Mouse (Mus musculus) left cerebral cortex, adult 18-20 months (tissue): ENCODE measurements around the gene Hba-x. TPM values are rescaled to one million over a fixed set of nuclear protein-coding genes. Genes with fewer than 3 reads are reported as not detected.
"Not testable (repeated sequence)": the region's sequence is repeated elsewhere in the genome, so short reads cannot be mapped to it uniquely, and the experiment has no call there.

Source experiments
- DNase-seq, 2 experiments: peaks; one replicate each; pipeline ENCODE4 v3.0.0; 2021 to 2022; ENCODE audit warnings: low spot score in 2 of 2, mixed read lengths in 1 of 2
- total RNA-seq, 2 experiments: library from RNA; stranded (reverse); gene quantifications; 2 replicates each; pipeline ENCODE4 v1.2.3; 2021

The Hba-x gene
- total RNA-seq, 2 experiments from 2014 or later: not detected

- DNase-seq: no peak
These were observed 9.0 kb downstream of the Hba-x start for GRCm38 (mm10) chr11:32285031-32285775.

- DNase-seq: not testable (repeated sequence)
These were observed 9.7 kb downstream of the Hba-x start for GRCm38 (mm10) chr11:32285887-32286286.

GRCm38 (mm10) chr11:32286695-32287492, 10.7 kb downstream of the Hba-x start, which contains the start of gene Hbq1b:
Gene Hbq1b (plus strand): TSS chr11:32286965.
- peak; percentile 78 to 79 for DNase-seq

DNA sequence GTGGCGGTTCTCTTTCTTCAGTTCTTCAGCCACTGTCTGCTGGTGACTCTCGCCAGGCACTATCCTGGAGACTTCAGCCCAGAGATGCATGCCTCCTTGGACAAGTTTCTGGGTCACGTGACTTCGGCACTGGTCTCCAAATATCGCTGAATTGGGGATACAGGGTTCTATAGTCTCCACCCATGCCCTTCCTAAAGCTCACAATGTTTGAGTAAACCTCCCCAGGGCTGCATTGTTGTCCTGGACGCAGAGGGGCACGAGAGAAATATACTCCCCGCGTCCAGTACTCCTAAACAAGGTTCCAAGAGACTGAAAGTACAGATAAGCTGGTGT, 11.3 kb downstream of the Hba-x start:
- no peak for DNase-seq

DNA sequence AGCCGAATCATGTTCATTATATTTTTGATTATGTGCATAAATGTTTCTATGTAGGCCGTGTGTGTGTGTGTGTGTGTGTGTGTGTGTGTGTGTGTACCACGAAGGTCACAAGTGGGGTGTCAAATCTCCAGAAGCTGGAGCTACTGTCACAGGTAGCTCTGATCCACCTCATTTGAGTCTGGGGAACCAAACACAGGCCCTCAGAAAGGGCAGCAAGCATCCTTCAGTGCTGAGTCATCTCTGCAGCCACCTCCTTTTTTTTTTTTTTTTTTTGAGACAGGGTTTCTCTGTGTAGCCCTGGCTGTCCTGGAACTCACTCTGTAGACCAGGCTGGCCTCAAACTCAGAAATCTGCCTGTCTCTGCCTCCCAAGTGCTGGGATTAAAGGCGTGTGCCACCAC, 16.6 kb downstream of the Hba-x start:
- not testable (repeated sequence) for DNase-seq

- DNase-seq: not testable (repeated sequence)
These were observed 17.3 kb downstream of the Hba-x start for GRCm38 (mm10) chr11:32293479-32293878.

DNA sequence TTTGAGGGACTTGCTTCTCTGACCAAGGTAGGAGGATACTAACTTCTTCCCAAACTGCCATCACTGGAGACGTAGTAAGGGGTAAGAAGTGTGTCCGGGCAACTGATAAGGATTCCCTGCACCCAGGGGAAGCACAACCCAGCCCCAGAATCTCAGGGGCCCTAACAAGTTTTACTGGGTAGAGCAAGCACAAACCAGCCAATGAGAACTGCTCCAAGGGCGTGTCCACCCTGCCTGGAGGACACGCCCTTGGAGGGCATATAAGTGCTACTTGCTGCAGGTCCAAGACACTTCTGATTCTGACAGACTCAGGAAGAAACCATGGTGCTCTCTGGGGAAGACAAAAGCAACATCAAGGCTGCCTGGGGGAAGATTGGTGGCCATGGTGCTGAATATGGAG, 20.0 kb downstream of the Hba-x start, which contains the start of gene Hba-a2:
TSS of gene Hba-a2 (plus strand) at position 287 of the 400 bp plus-strand sequence.
- DNase-seq: not testable (repeated sequence)

DNA sequence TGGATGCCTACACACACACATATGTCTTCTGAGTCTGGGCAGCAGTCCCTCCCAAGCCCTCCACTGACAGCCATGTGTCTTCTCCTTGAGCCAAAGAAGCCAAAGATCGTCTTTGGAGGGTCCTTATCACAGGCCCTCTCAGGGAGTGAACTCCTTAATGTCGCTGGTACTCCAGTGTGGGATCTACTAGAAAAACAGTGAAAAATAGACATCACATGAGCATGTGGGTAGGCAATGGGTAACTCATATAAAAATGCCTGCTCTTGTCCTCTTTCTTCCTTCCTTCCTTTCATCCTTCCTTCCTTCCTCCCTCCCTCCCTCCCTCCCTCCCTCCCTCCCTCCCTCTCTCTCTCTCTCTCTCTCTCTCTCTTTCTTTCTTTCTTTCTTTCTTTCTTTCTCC, 21.2 kb downstream of the Hba-x start:
- not testable (repeated sequence) for DNase-seq

- no peak for DNase-seq
These were observed 21.8 kb downstream of the Hba-x start for GRCm38 (mm10) chr11:32297866-32298531.

GRCm38 (mm10) chr11:32298532-32298918, 22.3 kb downstream of the Hba-x start:
- no peak for DNase-seq

DNA sequence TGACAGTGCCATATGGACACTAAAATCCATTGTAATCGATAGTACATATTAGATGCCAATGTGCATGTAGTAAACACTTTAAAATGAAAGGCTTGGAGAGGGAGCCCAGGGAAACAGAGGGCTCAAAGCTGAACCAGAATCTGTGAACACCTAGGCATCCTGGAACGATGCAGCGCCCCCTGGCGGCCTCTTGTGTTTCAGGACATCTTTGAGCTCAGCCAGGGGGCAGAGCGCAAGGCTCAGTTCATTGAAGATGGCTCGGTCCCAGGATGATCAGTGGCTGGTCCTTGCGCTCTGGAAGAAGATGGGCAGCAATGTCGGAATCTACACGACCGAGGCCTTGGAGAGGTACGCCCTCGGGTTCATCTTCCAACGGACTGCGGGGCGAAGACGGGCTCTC, 23.7 kb downstream of the Hba-x start, which contains the start of gene Hbq1a:
TSS of gene Hbq1a (plus strand) at position 205 of the 400 bp plus-strand sequence.
- peak; percentile 53 to 67 for DNase-seq

DNA sequence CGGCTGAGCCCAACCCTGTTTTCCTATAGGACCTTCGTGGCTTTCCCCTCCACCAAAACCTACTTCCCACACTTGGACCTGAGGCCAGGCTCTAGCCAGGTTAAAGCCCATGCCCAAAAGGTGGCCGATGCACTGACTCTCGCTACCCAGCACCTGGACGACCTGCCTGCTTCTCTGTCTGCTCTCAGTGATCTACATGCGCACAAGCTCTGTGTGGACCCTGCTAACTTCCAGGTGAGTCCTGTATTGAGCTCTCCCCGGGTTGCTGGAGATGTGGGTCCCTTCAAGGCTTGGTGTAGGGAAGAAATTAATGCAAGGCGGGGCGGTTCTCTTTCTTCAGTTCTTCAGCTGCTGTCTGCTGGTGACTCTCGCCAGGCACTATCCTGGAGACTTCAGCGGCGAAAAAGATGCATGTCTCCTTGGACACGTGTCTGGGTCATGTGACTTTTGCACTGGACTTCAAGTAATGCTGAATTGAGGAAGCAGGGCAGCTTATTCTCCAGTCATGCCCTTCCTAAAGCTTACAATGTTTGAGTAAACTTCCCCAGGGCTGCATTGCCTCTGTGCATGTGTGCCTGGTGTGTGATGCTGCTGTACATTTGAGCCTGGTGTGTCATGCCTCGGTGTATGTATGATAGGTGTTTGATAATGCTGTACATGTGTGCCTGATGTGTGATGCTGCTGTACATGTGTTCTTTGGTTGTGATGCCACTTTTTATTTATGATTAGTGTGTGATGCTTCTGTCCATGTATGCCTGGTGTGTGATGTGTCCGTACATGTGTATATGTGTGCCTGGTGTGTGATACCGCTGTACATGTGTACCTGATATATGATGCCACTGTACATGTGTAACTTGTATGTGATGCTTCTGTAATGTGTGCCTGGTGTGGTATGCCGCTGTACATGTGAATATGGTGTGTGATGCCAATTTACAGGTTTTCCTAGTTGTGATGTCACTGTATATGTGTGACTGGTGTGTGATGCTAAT, 24.4 kb downstream of the Hba-x start:
- no peak for DNase-seq

- DNase-seq: no peak
These were observed 25.3 kb downstream of the Hba-x start for GRCm38 (mm10) chr11:32301506-32301905.

GRCm38 (mm10) chr11:32302824-32303419, 26.7 kb downstream of the Hba-x start:
- peak; percentile 24 to 47 for DNase-seq

DNA sequence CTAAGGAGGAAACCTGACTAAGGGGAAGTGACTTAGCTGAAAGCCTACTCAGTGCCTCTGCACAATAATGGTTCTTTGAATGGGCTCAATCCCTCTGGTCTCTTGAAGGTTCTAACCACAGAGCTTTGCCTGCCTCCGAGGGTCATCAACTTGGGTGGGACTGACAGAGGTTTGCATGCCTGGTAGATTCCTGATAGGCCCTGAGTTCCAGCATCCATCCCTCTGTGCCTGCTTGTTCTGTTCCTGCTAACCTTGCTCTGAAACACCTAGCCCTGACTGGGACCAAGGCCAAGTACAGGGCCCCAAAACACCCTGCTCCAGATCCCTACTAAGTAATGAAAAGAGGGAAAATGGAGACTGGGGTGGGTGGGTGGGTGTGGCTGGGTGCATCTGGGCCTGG, 27.3 kb downstream of the Hba-x start:
- DNase-seq: no peak

- no peak for DNase-seq
These were observed 30.8 kb downstream of the Hba-x start for GRCm38 (mm10) chr11:32307006-32307405.

DNA sequence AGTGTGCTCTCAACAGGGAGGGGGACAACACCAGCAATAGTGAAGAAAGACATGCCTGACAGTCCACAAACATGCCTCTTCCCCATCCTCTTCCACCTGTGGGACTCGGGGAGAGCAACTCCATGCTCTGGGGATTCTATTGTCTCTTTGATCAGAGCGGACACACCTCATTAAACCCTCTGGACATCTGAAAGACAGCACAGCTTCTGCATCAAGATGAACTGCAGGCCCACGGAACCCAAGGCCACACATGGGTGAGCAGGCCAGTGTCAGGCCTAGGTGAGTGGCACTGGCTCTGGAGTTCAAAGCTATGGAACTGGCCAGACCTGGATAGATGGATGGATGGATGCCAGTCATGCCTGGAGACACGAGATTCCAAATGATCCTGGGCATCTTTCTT, 33.2 kb downstream of the Hba-x start:
- no peak for DNase-seq

GRCm38 (mm10) chr11:32309928-32310327, 33.7 kb downstream of the Hba-x start:
- DNase-seq: no peak

- DNase-seq: no peak
These were observed 39.8 kb downstream of the Hba-x start for GRCm38 (mm10) chr11:32316009-32316408.
